Mouse (Mus musculus) neutrophil, adult 65 days (primary cell): ENCODE results near the gene BC016579. TPM values are rescaled to one million over a fixed set of nuclear protein-coding genes. Genes with fewer than 3 reads are reported as not detected.

Source experiments
- total RNA-seq: library from RNA; stranded (reverse); gene quantifications from 2 replicates; pipeline ENCODE4 v1.2.4, GENCODE M21; 2023

The BC016579 gene
- total RNA-seq, result not detected in 2 replicates

GRCm38 (mm10) chr16:45653934-45654332 is at the start of gene BC016579:
BC016579 (minus strand) TSS chr16:45654068.

GRCm38 (mm10) chr16:45693558-45693957 is 39.7 kb upstream of the BC016579 start, which contains the start of gene Tmprss7:
Tmprss7 (minus strand) TSS chr16:45693658.

GRCm38 (mm10) chr16:45610267-45610666 is 43.6 kb downstream of the BC016579 start, which contains the start of gene Gcsam:
Gcsam (plus strand) TSS chr16:45610380.

Other genes with a start within 250 kb of the BC016579 start
- 0.39 TPM in 1 of 2 replicates, not detected in the other for gene Cd200, start 245.0 kb downstream of the BC016579 start, total RNA-seq
- not detected in 2 replicates for gene Gm609, start 161.1 kb downstream of the BC016579 start, total RNA-seq
- not detected in 2 replicates for gene Gm17783, start 122.0 kb downstream of the BC016579 start, total RNA-seq
- gene Slc9c1, start 118.8 kb downstream of the BC016579 start, total RNA-seq, result not detected in 2 replicates
- gene Gcsam, start 43.7 kb downstream of the BC016579 start, total RNA-seq, result not detected in 2 replicates
- gene Tmprss7, start 39.6 kb upstream of the BC016579 start, total RNA-seq, result 0.69 TPM in 1 of 2 replicates, not detected in the other
- gene Tagln3, start 70.5 kb upstream of the BC016579 start, total RNA-seq, result 0.54 TPM in 1 of 2 replicates, not detected in the other
- 20.4 and 23.8 TPM in 2 replicates for gene Abhd10, start 88.9 kb upstream of the BC016579 start, total RNA-seq